Mouse (Mus musculus) limb, embryonic 10.5 days (tissue): ENCODE results near the gene Tmem265. TPM values are rescaled to one million over a fixed set of nuclear protein-coding genes. Genes with fewer than 3 reads are reported as not detected.
A peak's percentile ranks its signal among the peaks of the same experiment; 100 is the strongest.

ENCODE experiments used
- DNase-seq: peaks from one replicate; pipeline ENCODE4 v3.0.0-alpha.2; 2017; ENCODE audit warnings: low spot score
- H3K27ac ChIP-seq: fragments of 300-500 bp; sonication (generic); 2 replicates; pipeline ENCODE4 v1.5.1; 2016; ENCODE audit warnings: mild to moderate bottlenecking
- H3K27me3 ChIP-seq: fragments of 300-500 bp; sonication (generic); 2 replicates; pipeline ENCODE4 v1.6.1; 2016; ENCODE audit warnings: low read depth, mild to moderate bottlenecking; ENCODE audit not compliant: poor library complexity, severe bottlenecking
- H3K36me3 ChIP-seq: fragments of 300-500 bp; sonication (generic); 2 replicates; pipeline ENCODE4 v1.6.1; 2016; ENCODE audit warnings: mild to moderate bottlenecking, moderate library complexity
- H3K4me1 ChIP-seq: fragments of 300-500 bp; sonication (generic); 2 replicates; pipeline ENCODE4 v1.6.1; 2016
- H3K4me3 ChIP-seq: fragments of 300-500 bp; sonication (generic); 2 replicates; pipeline ENCODE4 v1.5.1; 2016; ENCODE audit warnings: mild to moderate bottlenecking, moderate library complexity
- H3K9me3 ChIP-seq: fragments of 300-500 bp; sonication (generic); replicated peaks from 2 replicates; pipeline ENCODE4 v1.6.1; 2016; ENCODE audit warnings: mild to moderate bottlenecking
- WGBS: fragments of 180-500 bp; shearing (Covaris S2); methylation state at CpG from one replicate; pipeline ENCODE4 v1.1.7; 2016; 5-methylcytosine and 5-hydroxymethylcytosine counted together
- polyA plus RNA-seq: library from polyadenylated mRNA; unstranded; fragments of >200 nt; fragmentation: Nextera tagmentation; extraction: Ambion mirVana; gene quantifications from 2 replicates; pipeline ENCODE4 v1.2.1, GENCODE M21; 2016

The Tmem265 gene
- polyA plus RNA-seq, 1 experiment from 2014 or later, result 4.1 TPM

- DNase-seq, result no peak
- Histone ChIP-seq H3K9me3 (no peaks in the 10 kb centered on the region), H3K27ac (no peak overlapping the region), H3K4me1 (no peaks in the 10 kb centered on the region), H3K4me3 (no peak overlapping the region), H3K27me3 (no peaks in the 10 kb centered on the region), H3K36me3 (peaks cover 86% of the 10 kb centered on the region)
- 98% methylated on average over 6 of the region's 6 CpGs for WGBS
Measured at GRCm38 (mm10) chr7:127564381-127565150, 3.4 kb downstream of the Tmem265 start.

GRCm38 (mm10) chr7:127572895-127573471, 11.8 kb downstream of the Tmem265 start, which contains the start of gene Phkg2:
Gene Phkg2 (plus strand): TSS chr7:127573340.
- under 1% methylated on average over 17 of the region's 17 CpGs for WGBS
- peak; percentile 83 for DNase-seq
- peaks cover 40% of the 10 kb centered on the region for H3K36me3 ChIP-seq
- no peaks in the 10 kb centered on the region for H3K9me3 ChIP-seq
- peaks cover 20% of the 10 kb centered on the region for H3K4me1 ChIP-seq
- H3K4me3 ChIP-seq, result peak within 1 kb of the TSS; percentile 92
- H3K27me3 ChIP-seq, result no peaks in the 10 kb centered on the region
- H3K27ac ChIP-seq, result peak within 1 kb of the TSS; percentile 92

DNA sequence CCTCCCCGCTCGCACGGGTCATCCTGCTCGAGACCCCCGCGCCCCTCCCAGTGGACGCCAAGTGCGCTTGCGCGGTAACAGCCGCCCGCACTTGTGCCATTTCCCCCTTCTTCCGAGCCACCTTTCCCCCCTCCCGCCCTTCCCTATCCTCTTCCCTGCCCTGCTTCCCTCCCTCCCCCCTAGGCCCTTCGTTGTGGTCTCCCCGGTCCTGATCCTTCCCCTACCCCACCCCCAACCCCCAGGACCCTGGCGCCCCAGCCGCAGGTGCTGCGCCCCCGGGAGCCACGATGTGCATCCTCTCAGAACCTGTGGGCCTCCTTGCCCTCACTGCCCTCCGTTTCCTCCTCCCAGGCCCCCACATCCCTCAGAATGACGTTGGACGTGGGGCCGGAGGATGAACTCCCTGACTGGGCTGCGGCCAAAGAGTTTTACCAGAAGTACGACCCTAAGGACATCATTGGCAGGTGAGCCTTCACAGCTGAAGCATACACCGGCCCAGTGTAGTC, 12.4 kb downstream of the Tmem265 start:
- H3K9me3 ChIP-seq, result no peaks in the 10 kb centered on the region
- peak overlapping the region; percentile 92 for H3K4me3 ChIP-seq
- peaks cover 20% of the 10 kb centered on the region for H3K4me1 ChIP-seq
- peaks cover 44% of the 10 kb centered on the region for H3K36me3 ChIP-seq
- no peaks in the 10 kb centered on the region for H3K27me3 ChIP-seq
- DNase-seq, result no peak
- peak overlapping the region; percentile 92 for H3K27ac ChIP-seq
- WGBS, result 1% methylated on average over 27 of the region's 28 CpGs

- WGBS, result 26% methylated on average over 7 of the region's 7 CpGs
- H3K36me3 ChIP-seq, result peaks cover 43% of the 10 kb centered on the region
- H3K9me3 ChIP-seq, result no peaks in the 10 kb centered on the region
- DNase-seq, result no peak
- peak overlapping the region; percentile 92 for H3K4me3 ChIP-seq
- no peaks in the 10 kb centered on the region for H3K27me3 ChIP-seq
- peaks cover 20% of the 10 kb centered on the region for H3K4me1 ChIP-seq
- peak overlapping the region; percentile 92 for H3K27ac ChIP-seq
Measured at GRCm38 (mm10) chr7:127574115-127574514, 12.9 kb downstream of the Tmem265 start.

- DNase-seq, result no peak
- Histone ChIP-seq H3K27ac (no peak overlapping the region), H3K4me1 (peaks cover 15% of the 10 kb centered on the region), H3K4me3 (no peak overlapping the region), H3K36me3 (peaks cover 69% of the 10 kb centered on the region), H3K9me3 (no peaks in the 10 kb centered on the region), H3K27me3 (no peaks in the 10 kb centered on the region)
- WGBS, result 93% methylated on average over 6 of the region's 6 CpGs
Measured at GRCm38 (mm10) chr7:127583260-127583659, 22.1 kb downstream of the Tmem265 start.

GRCm38 (mm10) chr7:127585031-127585430, 23.8 kb downstream of the Tmem265 start:
- H3K27ac ChIP-seq, result no peak overlapping the region
- H3K9me3 ChIP-seq, result no peaks in the 10 kb centered on the region
- H3K4me3 ChIP-seq, result no peak overlapping the region
- DNase-seq, result no peak
- no peaks in the 10 kb centered on the region for H3K27me3 ChIP-seq
- H3K4me1 ChIP-seq, result peaks cover 27% of the 10 kb centered on the region
- H3K36me3 ChIP-seq, result peaks cover 59% of the 10 kb centered on the region
- WGBS, result 88% methylated on average over 7 of the region's 7 CpGs

DNA sequence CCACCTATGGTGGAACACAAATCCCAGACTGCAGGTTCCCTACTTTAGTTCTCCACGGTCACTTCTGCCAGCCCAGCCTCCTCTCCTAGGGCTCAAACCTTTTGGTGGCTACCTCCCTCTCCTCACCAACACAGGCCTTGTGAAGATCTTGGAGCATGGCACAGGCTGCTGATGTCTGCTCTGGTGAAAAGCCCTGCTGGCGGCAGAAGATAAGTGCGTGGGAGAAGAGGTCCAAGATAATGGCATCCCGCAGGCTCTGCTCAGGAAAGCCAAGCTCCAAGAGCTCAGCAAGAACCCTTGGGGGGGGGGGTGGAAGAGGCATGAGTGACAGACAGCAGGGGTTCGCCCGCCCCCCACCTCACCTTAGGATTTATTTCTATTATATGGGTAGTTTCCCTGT, 25.0 kb downstream of the Tmem265 start:
- H3K4me1 ChIP-seq, result peaks cover 27% of the 10 kb centered on the region
- no peaks in the 10 kb centered on the region for H3K27me3 ChIP-seq
- H3K9me3 ChIP-seq, result no peaks in the 10 kb centered on the region
- peaks cover 58% of the 10 kb centered on the region for H3K36me3 ChIP-seq
- WGBS, result 83% methylated on average over 6 of the region's 6 CpGs
- H3K27ac ChIP-seq, result no peak overlapping the region
- DNase-seq, result no peak
- H3K4me3 ChIP-seq, result no peak overlapping the region

DNA sequence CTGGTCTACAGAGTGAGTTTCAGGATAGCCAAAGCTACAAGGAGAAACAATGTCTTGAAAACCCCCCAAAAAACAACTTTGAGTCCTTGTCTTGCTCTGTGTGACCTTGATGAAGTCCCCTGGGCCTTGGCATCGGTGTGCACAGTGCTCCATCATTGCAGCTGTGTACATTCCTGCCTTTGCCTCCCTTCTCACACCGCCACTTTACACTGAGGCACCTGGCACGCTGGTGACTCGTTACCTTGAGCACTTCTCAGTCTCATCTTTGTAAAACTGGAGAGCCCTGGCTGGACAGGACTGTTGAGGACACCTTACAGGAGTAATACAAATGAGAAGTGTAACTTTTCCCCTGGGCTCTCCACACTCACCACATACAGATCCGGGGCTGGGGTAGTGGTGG, 26.0 kb downstream of the Tmem265 start:
- Histone ChIP-seq H3K9me3 (no peaks in the 10 kb centered on the region), H3K4me1 (peaks cover 27% of the 10 kb centered on the region), H3K27me3 (no peaks in the 10 kb centered on the region), H3K4me3 (peak overlapping the region; percentile 94), H3K27ac (peak overlapping the region; percentile 88), H3K36me3 (peaks cover 58% of the 10 kb centered on the region)
- WGBS, result 76% methylated on average over 5 of the region's 5 CpGs
- DNase-seq, result no peak

DNA sequence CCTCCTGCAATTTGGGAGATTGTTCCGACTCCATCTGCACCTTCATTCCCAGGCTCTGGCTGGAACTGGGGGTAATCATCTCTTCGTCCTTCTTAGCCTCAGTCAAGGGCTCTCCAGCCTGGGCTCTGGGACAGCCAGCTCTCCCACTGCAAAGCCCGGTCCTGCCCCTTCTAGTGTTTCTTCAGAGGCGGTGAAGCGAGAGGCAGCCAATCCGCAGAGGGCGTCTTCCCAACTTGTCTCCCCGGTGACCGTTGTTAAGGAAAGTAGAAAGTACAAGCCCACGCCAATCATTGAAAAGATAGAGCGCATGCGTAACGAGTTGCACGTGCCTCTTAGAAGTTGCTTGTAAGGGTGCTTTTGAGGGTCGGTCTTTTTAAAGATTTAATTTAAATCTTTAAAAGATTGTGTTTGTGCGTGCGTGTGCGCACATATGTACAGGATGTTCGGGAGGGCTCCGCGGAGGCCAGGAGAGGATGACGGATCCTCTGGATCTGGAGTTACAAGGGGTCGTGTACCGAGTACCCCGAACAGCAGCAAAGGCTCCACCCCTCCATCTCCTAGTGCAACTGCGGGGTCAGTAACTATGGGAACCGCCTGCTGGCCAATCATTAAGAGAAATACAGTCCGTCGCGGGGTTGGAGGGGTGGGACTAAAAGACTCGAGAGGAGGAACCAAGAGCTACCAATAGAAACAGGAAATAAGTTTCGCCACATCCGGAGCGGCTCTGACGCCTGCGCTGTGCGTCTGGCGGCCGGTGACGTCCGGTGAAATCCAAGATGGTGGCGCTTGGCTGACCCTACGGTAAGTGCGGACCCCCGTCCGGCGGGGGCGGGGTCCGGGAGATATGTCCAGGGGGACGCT, 27.1 kb downstream of the Tmem265 start, which contains the start of the genes Ccdc189 and Rnf40:
TSS of gene Ccdc189 (minus strand) at position 585 of the 861 bp plus-strand sequence.
TSS of gene Rnf40 (plus strand) at position 757 of the 861 bp plus-strand sequence.
- DNase-seq, result peak; percentile 90
- H3K27ac ChIP-seq, result peak within 1 kb of the TSS; percentile 88
- under 1% methylated on average over 50 of the region's 50 CpGs for WGBS

GRCm38 (mm10) chr7:127588901-127589300, 27.7 kb downstream of the Tmem265 start:
- peak overlapping the region; percentile 94 for H3K4me3 ChIP-seq
- no peak for DNase-seq
- WGBS, result 6% methylated on average over 29 of the region's 29 CpGs
- peaks cover 27% of the 10 kb centered on the region for H3K4me1 ChIP-seq
- H3K27ac ChIP-seq, result peak overlapping the region; percentile 88
- H3K27me3 ChIP-seq, result no peaks in the 10 kb centered on the region
- peaks cover 58% of the 10 kb centered on the region for H3K36me3 ChIP-seq
- no peaks in the 10 kb centered on the region for H3K9me3 ChIP-seq

More for the DNA sequence above, 27.1 kb downstream of the Tmem265 start, which contains the start of the genes Ccdc189 and Rnf40:
- Histone ChIP-seq H3K27me3 (no peaks in the 10 kb centered on the region), H3K4me3 (peak within 1 kb of the TSS; percentile 94), H3K4me1 (peaks cover 27% of the 10 kb centered on the region), H3K9me3 (no peaks in the 10 kb centered on the region), H3K36me3 (peaks cover 58% of the 10 kb centered on the region)

GRCm38 (mm10) chr7:127589637-127590036, 28.4 kb downstream of the Tmem265 start:
- H3K36me3 ChIP-seq, result peaks cover 58% of the 10 kb centered on the region
- WGBS, result 93% methylated on average over 9 of the region's 9 CpGs

DNA sequence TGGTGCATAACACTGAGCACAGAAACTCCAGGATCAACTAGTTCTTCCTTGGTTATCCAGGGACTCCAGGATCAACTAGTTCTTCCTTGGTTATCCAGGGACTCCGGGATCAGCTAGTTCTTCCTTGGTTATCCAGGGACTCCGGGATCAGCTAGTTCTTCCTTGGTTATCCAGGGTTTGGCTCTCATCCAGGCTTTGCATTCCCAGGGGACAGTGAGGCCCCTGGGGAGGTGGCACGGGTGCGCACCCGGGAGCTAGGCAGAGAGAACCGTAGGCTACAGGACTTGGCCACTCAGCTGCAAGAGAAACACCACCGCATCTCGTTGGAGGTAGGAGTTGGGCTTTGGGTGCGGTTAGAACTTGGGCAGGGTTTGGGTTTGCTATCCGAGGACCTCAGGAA, 29.9 kb downstream of the Tmem265 start:
- no peak for DNase-seq
- H3K36me3 ChIP-seq, result peaks cover 66% of the 10 kb centered on the region
- WGBS, result 96% methylated on average over 10 of the region's 10 CpGs

More at GRCm38 (mm10) chr7:127589637-127590036, 28.4 kb downstream of the Tmem265 start:
- H3K4me1 ChIP-seq, result peaks cover 27% of the 10 kb centered on the region
- no peak overlapping the region for H3K27ac ChIP-seq
- no peaks in the 10 kb centered on the region for H3K9me3 ChIP-seq
- H3K27me3 ChIP-seq, result no peaks in the 10 kb centered on the region
- peak overlapping the region; percentile 94 for H3K4me3 ChIP-seq
- DNase-seq, result no peak

More for the DNA sequence above, 29.9 kb downstream of the Tmem265 start:
- H3K4me3 ChIP-seq, result no peak overlapping the region
- no peak overlapping the region for H3K27ac ChIP-seq
- H3K27me3 ChIP-seq, result no peaks in the 10 kb centered on the region
- H3K9me3 ChIP-seq, result no peaks in the 10 kb centered on the region
- H3K4me1 ChIP-seq, result peaks cover 27% of the 10 kb centered on the region
